Mouse (Mus musculus): ENCODE results near the gene Minpp1.

GRCm38 (mm10) chr19:32529252-32529942, 43.8 kb downstream of the Minpp1 start:
- TF ChIP-seq CTCF (IDR thresholded peaks at IDR 0.05; ENCODE audit: low read depth, low read length), result no peak
- TF ChIP-seq TAL1 (conservative IDR thresholded peaks at IDR 0.05; ENCODE audit: low read depth, low read length), result no peak
- TF ChIP-seq GATA1 (IDR thresholded peaks at IDR 0.05; ENCODE audit: borderline replicate concordance, low read length), result no peak
- TF ChIP-seq POLR2AphosphoS5 (IDR thresholded peaks at IDR 0.05; ENCODE audit: insufficient replicate concordance, low read depth, low read length), result no peak
- no peak for TF ChIP-seq GATA2 (IDR thresholded peaks at IDR 0.05; ENCODE audit: borderline replicate concordance, low read depth, low read length)

Data from G1E (cell line).